Mouse (Mus musculus): ENCODE results near the gene Dcps. TPM values are rescaled to one million over a fixed set of nuclear protein-coding genes. Genes with fewer than 3 reads are reported as not detected.

Dcps gene
- total RNA-seq, 1 experiment from 2014 or later = 22.9 TPM

Other genes with a start within 250 kb of the Dcps start
- gene St3gal4, start 56.8 kb downstream of the Dcps start, total RNA-seq (2017) = 77.2 and 78.0 TPM in 2 replicates
- gene Srpr, start 24.1 kb upstream of the Dcps start, total RNA-seq (2017) = 61.0 and 63.5 TPM in 2 replicates
- gene Tirap, start 24.2 kb upstream of the Dcps start, total RNA-seq (2017) = 31.7 and 39.9 TPM in 2 replicates
- gene Foxred1, start 35.0 kb upstream of the Dcps start, total RNA-seq (2017) = 35.6 and 42.9 TPM in 2 replicates
- 18.7 and 20.9 TPM in 2 replicates for gene Fam118b, start 91.7 kb upstream of the Dcps start, total RNA-seq (2017)
- gene Rpusd4, start 91.8 kb upstream of the Dcps start, total RNA-seq (2017) = 17.8 and 21.1 TPM in 2 replicates
- 2.6 and 2.7 TPM in 2 replicates for gene Cdon, start 245.1 kb upstream of the Dcps start, total RNA-seq (2017)

Measured in neutrophil, adult 5-6 weeks (primary cell).